Mouse (Mus musculus) kidney, adult 2 months (tissue): Measurements from ENCODE around the gene Kcnip4.

ENCODE experiments used
- CTCF ChIP-seq: fragments of 200-500 bp; conservative IDR thresholded peaks from 2 replicates; pipeline ENCODE4 v1.5.1; 2011; ENCODE audit warnings: low read depth, mild to moderate bottlenecking, control low read depth, low read length, moderate library complexity, mixed read lengths; ENCODE audit not compliant: insufficient read depth, insufficient read length
- POLR2A ChIP-seq: fragments of 200-500 bp; IDR thresholded peaks from one replicate; pipeline ENCODE4 v1.6.1; 2011; ENCODE audit warnings: low read depth, low read length, control low read depth

DNA sequence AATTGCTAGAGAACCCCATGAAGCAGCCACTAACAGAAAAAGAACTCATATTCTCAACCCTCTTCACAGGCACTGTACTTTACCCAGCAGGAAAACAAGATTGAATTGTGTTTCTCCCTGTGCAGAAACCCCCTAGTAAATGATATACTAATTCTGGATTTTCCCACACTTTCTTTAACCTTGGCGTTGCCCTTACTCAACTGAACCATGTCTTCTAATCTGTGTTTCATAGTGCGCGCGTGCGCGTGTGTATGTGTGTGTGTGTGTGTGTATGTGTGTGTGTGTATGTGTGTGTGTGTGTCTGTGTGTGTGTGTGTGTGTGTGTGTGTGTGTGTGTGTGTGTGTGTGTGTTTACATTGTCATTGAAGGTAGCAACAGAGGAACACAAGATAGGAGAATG is 283.0 kb downstream of the Kcnip4 start:
- no peak for TF ChIP-seq CTCF
- no peak for TF ChIP-seq POLR2A
